Comparison of ENCODE assay signal across 8 mouse cellular contexts in the genomic region with DNA sequence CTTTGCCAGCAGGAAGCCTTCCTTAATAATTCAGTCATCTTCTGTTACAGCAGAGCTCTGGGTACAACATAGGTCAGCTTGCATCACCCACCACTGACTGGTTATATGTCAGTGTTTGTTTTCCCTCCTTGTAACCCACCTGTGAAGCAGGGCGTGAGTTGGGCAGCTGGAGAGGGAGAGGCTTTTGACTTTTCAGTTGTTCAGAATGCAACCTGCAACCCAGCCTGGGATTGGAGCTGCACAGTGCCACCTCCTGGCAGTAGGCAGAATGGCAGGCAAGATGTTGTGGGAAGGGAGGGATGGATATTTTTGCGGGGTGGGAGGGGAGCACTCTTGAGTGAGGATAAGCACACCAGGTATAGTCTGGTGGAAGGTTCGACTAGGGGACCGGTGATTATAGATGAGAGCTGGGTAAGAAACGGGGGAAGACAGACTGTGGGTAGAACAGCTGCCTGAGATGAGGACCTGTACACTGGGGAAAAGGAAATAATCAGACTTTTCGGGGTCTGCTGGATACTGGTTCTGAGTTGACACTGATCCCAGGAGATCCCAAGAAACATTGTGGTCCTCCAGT. TPM values are rescaled to one million over a fixed set of nuclear protein-coding genes. Genes with fewer than 3 reads are reported as not detected.
A peak's percentile ranks its signal among the peaks of the same experiment; 100 is the strongest.
DNase-seq lines count a peak whose midpoint lies in the region; ATAC-seq and TF ChIP-seq lines count a peak whose summit lies in the region.
"Had no signal": no experiment of that assay in that cellular context is flagged by ENCODE, and none has a peak within 500 bp of the region (broad histone marks: within the 10 kb centered on the region; RNA-seq: fewer than 3 reads in every experiment).

No protein-coding gene starts in this region.

- peak; percentile 96 for TF ChIP-seq CTCF in brain, embryonic 14.5 days (IDR thresholded peaks at IDR 0.05; ENCODE audit: borderline replicate concordance, extremely low read depth, insufficient read depth, insufficient read length)
- peak; percentile 99 for TF ChIP-seq CTCF in lung, postnatal 0 days (IDR thresholded peaks at IDR 0.05)
- TF ChIP-seq CTCF in olfactory bulb, adult 2 months (IDR thresholded peaks at IDR 0.05; ENCODE audit: insufficient read depth, low read depth, low read length) = peak; percentile 79

- no peak overlapping the region for H3K9ac ChIP-seq in forebrain, embryonic 16.5 days (replicated peaks; ENCODE audit: low read depth, low read length)
- no peak overlapping the region for H3K9ac ChIP-seq in lung, postnatal 0 days (replicated peaks; ENCODE audit: low read depth)

- H3K36me3 ChIP-seq in forebrain, embryonic 16.5 days (ENCODE audit: control insufficient read depth, insufficient read depth) = no peaks in the 10 kb centered on the region
- no peaks in the 10 kb centered on the region for H3K36me3 ChIP-seq in lung, postnatal 0 days (ENCODE audit: insufficient read depth, low read length)

- no peak overlapping the region for H3K27ac ChIP-seq in forebrain, embryonic 16.5 days (ENCODE audit: low read length)
- H3K27ac ChIP-seq in lung, postnatal 0 days (ENCODE audit: low read length) = no peak overlapping the region
- no peak overlapping the region for H3K27ac ChIP-seq in olfactory bulb, adult 2 months (ENCODE audit: insufficient read depth, low read depth, low read length)

- DNase-seq in 416B (ENCODE audit: low read depth) = peak; percentile 75
- peak; percentile 53 for DNase-seq in CD4-positive helper T cell, adult 2 months (ENCODE audit: low read depth, low spot score)
- peak; percentile 60 for DNase-seq in brain, embryonic 14.5 days (ENCODE audit: low read depth)
- DNase-seq in kidney, postnatal 10 days = peak; percentile 81
- DNase-seq in lung, postnatal 0 days (ENCODE audit: low spot score) = peak; percentile 71

- peaks cover 5% of the 10 kb centered on the region; the same call in 1 of the 2 replicates for H3K27me3 ChIP-seq in forebrain, embryonic 16.5 days (replicated peaks; ENCODE audit: control insufficient read depth, insufficient read depth, low read length)
- no peaks in the 10 kb centered on the region for H3K27me3 ChIP-seq in lung, postnatal 0 days (replicated peaks; ENCODE audit: insufficient read depth, low read length)

- peak; percentile 38; the same call in 1 of the 2 replicates for ATAC-seq in forebrain, embryonic 16.5 days
- ATAC-seq in lung, postnatal 0 days = no peak

- no peaks in the 10 kb centered on the region for H3K9me3 ChIP-seq in forebrain, embryonic 16.5 days (ENCODE audit: control insufficient read depth, low read length)
- no peaks in the 10 kb centered on the region for H3K9me3 ChIP-seq in lung, postnatal 0 days (ENCODE audit: low read length)

- H3K4me1 ChIP-seq in forebrain, embryonic 16.5 days (replicated peaks; ENCODE audit: control insufficient read depth, insufficient read depth, low read length) = no peaks in the 10 kb centered on the region
- no peaks in the 10 kb centered on the region for H3K4me1 ChIP-seq in lung, postnatal 0 days (ENCODE audit: insufficient read depth, low read depth, low read length)
- 0 out of 2 replicates have a peak, but pooled peaks cover 4% of the 10 kb centered on the region for H3K4me1 ChIP-seq in olfactory bulb, adult 2 months (ENCODE audit: control insufficient read depth, insufficient read depth, low read length)

- no peak for TF ChIP-seq EP300 in lung, postnatal 0 days (IDR thresholded peaks at IDR 0.05)

- TF ChIP-seq POLR2A in brain, embryonic 14.5 days (IDR thresholded peaks at IDR 0.05; ENCODE audit: borderline replicate concordance, extremely low read depth, insufficient read depth, insufficient read length, poor library complexity, severe bottlenecking) = no peak
- TF ChIP-seq POLR2A in olfactory bulb, adult 2 months (IDR thresholded peaks at IDR 0.05; ENCODE audit: insufficient read depth, low read depth, low read length) = no peak

- WGBS in forebrain, embryonic 16.5 days = 17% methylated on average over 6 of the region's 6 CpGs
- 17% methylated on average over 6 of the region's 6 CpGs for WGBS in lung, postnatal 0 days
- WGBS in olfactory bulb, adult 2 months = 18% methylated on average over 6 of the region's 6 CpGs

- H3K4me3 ChIP-seq in forebrain, embryonic 16.5 days (replicated peaks; ENCODE audit: low read length) = no peak overlapping the region
- no peak overlapping the region for H3K4me3 ChIP-seq in lung, postnatal 0 days (ENCODE audit: low read depth, low read length)
- no peak overlapping the region for H3K4me3 ChIP-seq in olfactory bulb, adult 2 months (ENCODE audit: insufficient read depth, low read depth, low read length)

- no peak overlapping the region for H3K4me2 ChIP-seq in forebrain, embryonic 16.5 days (ENCODE audit: low read length)
- no peak overlapping the region for H3K4me2 ChIP-seq in lung, postnatal 0 days (replicated peaks; ENCODE audit: low read depth, low read length)

RNA-seq across cellular contexts. Expression of a gene that starts 2.9 kb away (rescaled TPM):
- polyA plus RNA-seq in brain, embryonic 14.5 days (2012; rRNA removed) = 3.4 and 3.9 TPM in 2 replicates
- polyA plus RNA-seq in forebrain, embryonic 16.5 days (2015; fragmentation: Nextera tagmentation; extraction: Ambion mirVana) = 0.46 and 1.2 TPM in 2 replicates
- polyA plus RNA-seq in lung, postnatal 0 days (2015; fragmentation: Nextera tagmentation; extraction: Ambion mirVana) = 99.9 and 117 TPM in 2 replicates
- not detected in 2 replicates for polyA plus RNA-seq in olfactory bulb, adult 2 months (2012; ENCODE audit: insufficient read depth, insufficient read length, low replicate concordance, missing spikeins)

RNA-seq across cellular contexts. Expression of a gene that starts 29.4 kb away (rescaled TPM):
- polyA plus RNA-seq in brain, embryonic 14.5 days (2012; rRNA removed) = 20.7 and 29.7 TPM in 2 replicates
- 0.25 and 0.62 TPM in 2 replicates for polyA plus RNA-seq in forebrain, embryonic 16.5 days (2015; fragmentation: Nextera tagmentation; extraction: Ambion mirVana)
- polyA plus RNA-seq in lung, postnatal 0 days (2015; fragmentation: Nextera tagmentation; extraction: Ambion mirVana) = 1.9 and 2.5 TPM in 2 replicates
- polyA plus RNA-seq in olfactory bulb, adult 2 months (2012; ENCODE audit: insufficient read depth, insufficient read length, low replicate concordance, missing spikeins) = not detected in 2 replicates

RNA-seq across cellular contexts. Expression of a gene that starts 48.5 kb away (rescaled TPM):
- 4.7 and 7.4 TPM in 2 replicates for polyA plus RNA-seq in brain, embryonic 14.5 days (2012; rRNA removed)
- 3.0 and 5.9 TPM in 2 replicates for polyA plus RNA-seq in forebrain, embryonic 16.5 days (2015; fragmentation: Nextera tagmentation; extraction: Ambion mirVana)
- polyA plus RNA-seq in lung, postnatal 0 days (2015; fragmentation: Nextera tagmentation; extraction: Ambion mirVana) = 0.04 TPM in 1 of 2 replicates, not detected in the other
- not detected in 2 replicates for polyA plus RNA-seq in olfactory bulb, adult 2 months (2012; ENCODE audit: insufficient read depth, insufficient read length, low replicate concordance, missing spikeins)
- polyA plus RNA-seq: heart, embryonic 16.5 days had no signal

Comparison
In these comparisons a context has a peak if more than half of its experiments do, and no peak if none do; other contexts are left out.
1. RNA of a gene that starts 2.9 kb away (polyA plus RNA-seq): 99.9 to 117 TPM in lung, postnatal 0 days; 3.4 to 3.9 TPM in brain, embryonic 14.5 days, 0.46 to 1.2 TPM in forebrain, embryonic 16.5 days and not detected in olfactory bulb, adult 2 months; every median in the first group is over 10 times any median in the second.
2. Peak in every context shown above with its lines, with median percentiles within 50 percentile points of each other: DNase-seq and CTCF ChIP-seq.